Mouse (Mus musculus): ENCODE measurements at regions not wholly inside any gene's neighbourhood (a gene's known extent, or its start where the extent isn't known, plus 50 kb on each side); places are given as distances from the start of the nearest gene placed in this dataset.
A peak's percentile ranks its signal among the peaks of the same experiment; 100 is the strongest.

- ATAC-seq (ENCODE audit: extremely low read depth, insufficient number of reproducible peaks, low FRiP score, low TSS enrichment), result no peak
These were observed 1789.0 kb upstream of the Gm7489 start for GRCm38 (mm10) chr15:52095629-52096190.

GRCm38 (mm10) chr15:52108761-52109160 is 1775.9 kb upstream of the Gm7489 start:
- H3K9ac ChIP-seq, result no peak overlapping the region
- H3K27ac ChIP-seq (replicated peaks), result no peak overlapping the region
- H3K9me3 ChIP-seq, result no peaks in the 10 kb centered on the region
- H3K27me3 ChIP-seq (replicated peaks), result no peaks in the 10 kb centered on the region
- H3K4me2 ChIP-seq, result no peak overlapping the region
- ATAC-seq (ENCODE audit: extremely low read depth, insufficient number of reproducible peaks, low FRiP score, low TSS enrichment), result no peak
- H3K36me3 ChIP-seq, result no peaks in the 10 kb centered on the region
- WGBS, result 79% methylated on average over 2 of the region's 2 CpGs
- no peaks in the 10 kb centered on the region for H3K4me1 ChIP-seq
- H3K4me3 ChIP-seq, result no peak overlapping the region

More at GRCm38 (mm10) chr15:52095629-52096190, 1789.0 kb upstream of the Gm7489 start:
- Histone ChIP-seq H3K27me3 (replicated peaks) (no peaks in the 10 kb centered on the region), H3K9ac (no peak overlapping the region), H3K4me3 (no peak overlapping the region), H3K36me3 (no peaks in the 10 kb centered on the region), H3K27ac (replicated peaks) (no peak overlapping the region), H3K4me2 (no peak overlapping the region), H3K4me1 (no peaks in the 10 kb centered on the region), H3K9me3 (no peaks in the 10 kb centered on the region)
- WGBS, result 65% methylated on average over 6 of the region's 6 CpGs

- Histone ChIP-seq H3K27ac (replicated peaks) (no peak overlapping the region), H3K4me3 (no peak overlapping the region), H3K9me3 (no peaks in the 10 kb centered on the region), H3K9ac (no peak overlapping the region), H3K4me1 (no peaks in the 10 kb centered on the region), H3K4me2 (no peak overlapping the region), H3K36me3 (no peaks in the 10 kb centered on the region), H3K27me3 (replicated peaks) (no peaks in the 10 kb centered on the region)
- WGBS, result 61% methylated on average over 2 of the region's 2 CpGs
- no peak for ATAC-seq (ENCODE audit: extremely low read depth, insufficient number of reproducible peaks, low FRiP score, low TSS enrichment)
These were observed 1770.2 kb upstream of the Gm7489 start for GRCm38 (mm10) chr15:52114368-52115036.

- WGBS, result 66% methylated on average over 3 of the region's 3 CpGs
- no peak overlapping the region for H3K4me3 ChIP-seq
- H3K27ac ChIP-seq (replicated peaks), result no peak overlapping the region
- no peak for ATAC-seq (ENCODE audit: extremely low read depth, insufficient number of reproducible peaks, low FRiP score, low TSS enrichment)
- H3K27me3 ChIP-seq (replicated peaks), result no peaks in the 10 kb centered on the region
- no peaks in the 10 kb centered on the region for H3K9me3 ChIP-seq
- H3K36me3 ChIP-seq, result no peaks in the 10 kb centered on the region
- no peak overlapping the region for H3K4me2 ChIP-seq
- no peaks in the 10 kb centered on the region for H3K4me1 ChIP-seq
- no peak overlapping the region for H3K9ac ChIP-seq
These were observed 1748.0 kb upstream of the Gm7489 start for GRCm38 (mm10) chr15:52136693-52137092.

GRCm38 (mm10) chr15:52153421-52153820 is 1731.3 kb upstream of the Gm7489 start:
- ATAC-seq (ENCODE audit: extremely low read depth, insufficient number of reproducible peaks, low FRiP score, low TSS enrichment), result no peak
- H3K27me3 ChIP-seq (replicated peaks), result no peaks in the 10 kb centered on the region
- H3K36me3 ChIP-seq, result no peaks in the 10 kb centered on the region
- H3K27ac ChIP-seq (replicated peaks), result no peak overlapping the region
- H3K9ac ChIP-seq, result no peak overlapping the region
- no peak overlapping the region for H3K4me3 ChIP-seq
- no peaks in the 10 kb centered on the region for H3K4me1 ChIP-seq
- WGBS, result 27% methylated on average over 5 of the region's 5 CpGs
- no peaks in the 10 kb centered on the region for H3K9me3 ChIP-seq
- H3K4me2 ChIP-seq, result no peak overlapping the region

- Histone ChIP-seq H3K9me3 (no peaks in the 10 kb centered on the region), H3K36me3 (no peaks in the 10 kb centered on the region), H3K4me3 (no peak overlapping the region), H3K27me3 (replicated peaks) (no peaks in the 10 kb centered on the region), H3K27ac (replicated peaks) (no peak overlapping the region), H3K9ac (no peak overlapping the region), H3K4me1 (peaks cover 8% of the 10 kb centered on the region), H3K4me2 (no peak overlapping the region)
- WGBS, result 54% methylated on average over 1 of the region's 1 CpGs
- no peak for ATAC-seq (ENCODE audit: extremely low read depth, insufficient number of reproducible peaks, low FRiP score, low TSS enrichment)
These were observed 1728.9 kb upstream of the Gm7489 start for GRCm38 (mm10) chr15:52155784-52156183.

GRCm38 (mm10) chr15:52156779-52157178 is 1727.9 kb upstream of the Gm7489 start:
- no peaks in the 10 kb centered on the region for H3K9me3 ChIP-seq
- ATAC-seq (ENCODE audit: extremely low read depth, insufficient number of reproducible peaks, low FRiP score, low TSS enrichment), result no peak
- no peak overlapping the region for H3K27ac ChIP-seq (replicated peaks)
- H3K27me3 ChIP-seq (replicated peaks), result no peaks in the 10 kb centered on the region; the same call in 1 of the 2 replicates
- H3K4me2 ChIP-seq, result no peak overlapping the region
- 52% methylated on average over 4 of the region's 4 CpGs for WGBS
- H3K36me3 ChIP-seq, result no peaks in the 10 kb centered on the region
- no peak overlapping the region for H3K9ac ChIP-seq
- H3K4me1 ChIP-seq, result peaks cover 16% of the 10 kb centered on the region
- no peak overlapping the region for H3K4me3 ChIP-seq

- Histone ChIP-seq H3K9me3 (no peaks in the 10 kb centered on the region), H3K4me3 (peak overlapping the region; percentile 30), H3K27ac (replicated peaks) (no peak overlapping the region), H3K27me3 (replicated peaks) (no peaks in the 10 kb centered on the region; the same call in 1 of the 2 replicates), H3K9ac (peak overlapping the region; percentile 56), H3K4me1 (peaks cover 19% of the 10 kb centered on the region), H3K36me3 (no peaks in the 10 kb centered on the region), H3K4me2 (peak overlapping the region; percentile 62)
- WGBS, result 21% methylated on average over 18 of the region's 18 CpGs
- ATAC-seq (ENCODE audit: extremely low read depth, insufficient number of reproducible peaks, low FRiP score, low TSS enrichment), result no peak
These were observed 1724.3 kb upstream of the Gm7489 start for GRCm38 (mm10) chr15:52160181-52161088.

- Histone ChIP-seq H3K36me3 (no peaks in the 10 kb centered on the region), H3K4me2 (no peak overlapping the region), H3K9ac (no peak overlapping the region), H3K27ac (replicated peaks) (no peak overlapping the region), H3K4me3 (no peak overlapping the region), H3K4me1 (peaks cover 19% of the 10 kb centered on the region), H3K27me3 (replicated peaks) (no peaks in the 10 kb centered on the region; the same call in 1 of the 2 replicates), H3K9me3 (no peaks in the 10 kb centered on the region)
- no peak for ATAC-seq (ENCODE audit: extremely low read depth, insufficient number of reproducible peaks, low FRiP score, low TSS enrichment)
- WGBS, result 16% methylated on average over 3 of the region's 3 CpGs
These were observed 1723.6 kb upstream of the Gm7489 start for GRCm38 (mm10) chr15:52161089-52161442.

- Histone ChIP-seq H3K4me3 (no peak overlapping the region), H3K4me1 (peaks cover 19% of the 10 kb centered on the region), H3K9me3 (no peaks in the 10 kb centered on the region), H3K27ac (replicated peaks) (no peak overlapping the region), H3K4me2 (peak overlapping the region; percentile 48), H3K27me3 (replicated peaks) (no peaks in the 10 kb centered on the region; the same call in 1 of the 2 replicates), H3K9ac (peak overlapping the region; percentile 17; the same call in 1 of the 2 replicates), H3K36me3 (no peaks in the 10 kb centered on the region)
- 27% methylated on average over 19 of the region's 19 CpGs for WGBS
- no peak for ATAC-seq (ENCODE audit: extremely low read depth, insufficient number of reproducible peaks, low FRiP score, low TSS enrichment)
These were observed 1723.0 kb upstream of the Gm7489 start for GRCm38 (mm10) chr15:52161568-52162316.

- no peak overlapping the region for H3K4me2 ChIP-seq
- ATAC-seq (ENCODE audit: extremely low read depth, insufficient number of reproducible peaks, low FRiP score, low TSS enrichment), result no peak
- H3K27ac ChIP-seq (replicated peaks), result no peak overlapping the region
- H3K9me3 ChIP-seq, result no peaks in the 10 kb centered on the region
- no peaks in the 10 kb centered on the region for H3K36me3 ChIP-seq
- H3K4me3 ChIP-seq, result no peak overlapping the region
- H3K27me3 ChIP-seq (replicated peaks), result no peaks in the 10 kb centered on the region; the same call in 1 of the 2 replicates
- H3K4me1 ChIP-seq, result 0 out of 2 replicates have a peak, but pooled peaks cover 9% of the 10 kb centered on the region
- no peak overlapping the region for H3K9ac ChIP-seq
- 53% methylated on average over 4 of the region's 4 CpGs for WGBS
These were observed 1718.6 kb upstream of the Gm7489 start for GRCm38 (mm10) chr15:52166144-52166543.

Data from heart, embryonic 13.5 days (tissue).